ENCODE assay signal across 8 mouse cellular contexts in genomic region chr4:88350910-88351309, GRCm38 (mm10).
DNase-seq lines count a peak whose midpoint lies in the region; ATAC-seq lines count a peak whose summit lies in the region.

No protein-coding gene starts in this region.

- ATAC-seq in heart, embryonic 12.5 days (ENCODE audit: insufficient number of reproducible peaks, low FRiP score), result no peak; the same call in 1 of the 2 replicates
- ATAC-seq in intestine, embryonic 14.5 days (replicated peaks; ENCODE audit: low FRiP score, low TSS enrichment, low read depth), result peak; percentile 68; the same call in 1 of the 2 replicates

- no peak overlapping the region for H3K27ac ChIP-seq in heart, embryonic 12.5 days (ENCODE audit: poor library complexity, severe bottlenecking)
- H3K27ac ChIP-seq in intestine, embryonic 14.5 days (ENCODE audit: low read depth), result no peak overlapping the region
- H3K27ac ChIP-seq in midbrain, embryonic 10.5 days (replicated peaks), result no peak overlapping the region

- H3K27me3 ChIP-seq in heart, embryonic 12.5 days (replicated peaks), result no peaks in the 10 kb centered on the region
- no peaks in the 10 kb centered on the region for H3K27me3 ChIP-seq in intestine, embryonic 14.5 days (replicated peaks; ENCODE audit: control insufficient read depth, insufficient read depth, low read length)
- peaks cover 11% of the 10 kb centered on the region for H3K27me3 ChIP-seq in midbrain, embryonic 10.5 days (ENCODE audit: low read depth, poor library complexity, severe bottlenecking)

- 6% methylated on average over 4 of the region's 4 CpGs for WGBS in heart, embryonic 12.5 days
- WGBS in intestine, embryonic 14.5 days, result 2% methylated on average over 4 of the region's 4 CpGs
- WGBS in midbrain, embryonic 10.5 days, result 3% methylated on average over 4 of the region's 4 CpGs

- intact Hi-C loops in left cerebral cortex, postnatal 14 days (cut with DNase I), result loop anchor here (5.0 to 10.0 kb wide), 4 partner anchors 194 to 984 kb away; partner anchors contain the start of gene Mllt3

- H3K4me1 ChIP-seq in heart, embryonic 12.5 days (replicated peaks), result no peaks in the 10 kb centered on the region
- H3K4me1 ChIP-seq in intestine, embryonic 14.5 days (replicated peaks; ENCODE audit: control insufficient read depth, insufficient read depth, low read length), result no peaks in the 10 kb centered on the region
- H3K4me1 ChIP-seq in midbrain, embryonic 10.5 days, result peaks cover 27% of the 10 kb centered on the region

- no peak overlapping the region for H3K4me2 ChIP-seq in heart, embryonic 12.5 days
- no peak overlapping the region for H3K4me2 ChIP-seq in intestine, embryonic 14.5 days (ENCODE audit: low read length)

- no peak overlapping the region for H3K4me3 ChIP-seq in heart, embryonic 12.5 days
- no peak overlapping the region for H3K4me3 ChIP-seq in intestine, embryonic 14.5 days (ENCODE audit: low read depth, low read length)
- no peak overlapping the region for H3K4me3 ChIP-seq in midbrain, embryonic 10.5 days

- no peaks in the 10 kb centered on the region for H3K9me3 ChIP-seq in heart, embryonic 12.5 days (replicated peaks)
- H3K9me3 ChIP-seq in intestine, embryonic 14.5 days (ENCODE audit: control insufficient read depth, low read length), result no peaks in the 10 kb centered on the region
- no peaks in the 10 kb centered on the region for H3K9me3 ChIP-seq in midbrain, embryonic 10.5 days (replicated peaks)

- H3K36me3 ChIP-seq in heart, embryonic 12.5 days, result no peaks in the 10 kb centered on the region
- H3K36me3 ChIP-seq in intestine, embryonic 14.5 days (ENCODE audit: control insufficient read depth, insufficient read depth, low read length), result no peaks in the 10 kb centered on the region
- H3K36me3 ChIP-seq in midbrain, embryonic 10.5 days, result no peaks in the 10 kb centered on the region

- DNase-seq in heart, adult 11 months, result peak; percentile 87
- peak; percentile 77 to 86 for DNase-seq in cerebellum, postnatal 14 days
- DNase-seq in frontal cortex, postnatal 36 days (ENCODE audit: low spot score in 2 of 2), result peak; percentile 54 to 81
- DNase-seq in intestine, embryonic 14.5 days (ENCODE audit: low spot score), result peak; percentile 72
- DNase-seq in left cerebral cortex, postnatal 14 days (ENCODE audit: low spot score in 2 of 2), result peak; percentile 76 to 79
- DNase-seq in midbrain, embryonic 10.5 days (ENCODE audit: low spot score), result peak; percentile 70
- DNase-seq in right cerebral cortex, postnatal 4 days, result peak; percentile 25

- no peak overlapping the region for H3K9ac ChIP-seq in heart, embryonic 12.5 days
- H3K9ac ChIP-seq in intestine, embryonic 14.5 days (ENCODE audit: low read length), result no peak overlapping the region

Comparison
In these comparisons a context has a peak if more than half of its experiments do, and no peak if none do; other contexts are left out.
1. DNase-seq: peak in every context shown above with its lines; median percentile 87 in heart, adult 11 months; 82 in cerebellum, postnatal 14 days; 78 in left cerebral cortex, postnatal 14 days; 72 in intestine, embryonic 14.5 days; 70 in midbrain, embryonic 10.5 days; 68 in frontal cortex, postnatal 36 days; 25 in right cerebral cortex, postnatal 4 days.